Mouse (Mus musculus) forebrain, embryonic 13.5 days (tissue): ENCODE data around the gene Atp5mpl. TPM values are rescaled to one million over a fixed set of nuclear protein-coding genes. Genes with fewer than 3 reads are reported as not detected.
A peak's percentile ranks its signal among the peaks of the same experiment; 100 is the strongest.

ENCODE experiments used
- ATAC-seq: fragments of 200-750 bp; cut with Nextera tagmentation; 2 replicates; pipeline ENCODE4 v1.8.0; 2017
- H3K27ac ChIP-seq: fragments of 300-500 bp; sonication (generic); 2 replicates; pipeline ENCODE4 v1.5.1; 2015; ENCODE audit warnings: inconsistent platforms, mild to moderate bottlenecking, moderate library complexity
- H3K27me3 ChIP-seq: fragments of 300-500 bp; sonication (generic); 2 replicates; pipeline ENCODE4 v1.6.1; 2015; ENCODE audit warnings: mild to moderate bottlenecking, inconsistent platforms
- H3K36me3 ChIP-seq: fragments of 300-500 bp; sonication (generic); 2 replicates; pipeline ENCODE4 v1.6.1; 2015; ENCODE audit warnings: mild to moderate bottlenecking, inconsistent platforms; ENCODE audit not compliant: poor library complexity, severe bottlenecking
- H3K4me1 ChIP-seq: fragments of 300-500 bp; sonication (generic); 2 replicates; pipeline ENCODE4 v1.6.1; 2015; ENCODE audit warnings: inconsistent platforms
- H3K4me2 ChIP-seq: fragments of 300-500 bp; sonication (generic); 2 replicates; pipeline ENCODE4 v1.6.1; 2015; ENCODE audit warnings: inconsistent platforms, mild to moderate bottlenecking, moderate library complexity
- H3K4me3 ChIP-seq: fragments of 300-500 bp; sonication (generic); 2 replicates; pipeline ENCODE4 v1.5.1; 2015; ENCODE audit warnings: mild to moderate bottlenecking, inconsistent platforms
- H3K9ac ChIP-seq: fragments of 300-500 bp; sonication (generic); 2 replicates; pipeline ENCODE4 v1.6.1; 2015; ENCODE audit warnings: mild to moderate bottlenecking, inconsistent platforms
- H3K9me3 ChIP-seq: fragments of 300-500 bp; sonication (generic); replicated peaks from 2 replicates; pipeline ENCODE4 v1.6.1; 2016; ENCODE audit warnings: inconsistent platforms
- WGBS: fragments of 180-500 bp; shearing (Covaris S2); methylation state at CpG from one replicate; pipeline ENCODE4 v1.1.7; 2015; 5-methylcytosine and 5-hydroxymethylcytosine counted together
- polyA plus RNA-seq: library from polyadenylated mRNA; unstranded; fragments of >200 nt; fragmentation: Nextera tagmentation; extraction: Ambion mirVana; gene quantifications from 2 replicates; pipeline ENCODE4 v1.2.1, GENCODE M21; 2015

Gene Atp5mpl
- 677 and 746 TPM in 2 replicates for polyA plus RNA-seq

- WGBS = under 1% methylated on average over 37 of the region's 37 CpGs
- Histone ChIP-seq H3K27ac (no peak within 1 kb of the TSS; the same call in 1 of the 2 replicates), H3K9ac (peak within 1 kb of the TSS; percentile 92), H3K9me3 (no peaks in the 10 kb centered on the region), H3K4me2 (peak within 1 kb of the TSS; percentile 96), H3K27me3 (no peaks in the 10 kb centered on the region), H3K4me3 (peak within 1 kb of the TSS; percentile 78), H3K4me1 (peaks cover 18% of the 10 kb centered on the region), H3K36me3 (peaks cover 16% of the 10 kb centered on the region)
- peak; percentile 94 for ATAC-seq
These were observed at the start of gene Atp5mpl for GRCm38 (mm10) chr12:111966683-111967173. Atp5mpl (minus strand) TSS chr12:111966977.

GRCm38 (mm10) chr12:112016346-112016745 lies 49.6 kb upstream of the Atp5mpl start:
- H3K27me3 ChIP-seq = no peaks in the 10 kb centered on the region
- no peak overlapping the region for H3K4me3 ChIP-seq
- peaks cover 7% of the 10 kb centered on the region for H3K9me3 ChIP-seq
- H3K4me1 ChIP-seq = no peaks in the 10 kb centered on the region; the same call in 1 of the 2 replicates
- WGBS = 81% methylated on average over 4 of the region's 4 CpGs
- no peak for ATAC-seq
- no peak overlapping the region for H3K27ac ChIP-seq
- H3K4me2 ChIP-seq = no peak overlapping the region
- no peak overlapping the region for H3K9ac ChIP-seq
- H3K36me3 ChIP-seq = no peaks in the 10 kb centered on the region

- Histone ChIP-seq H3K36me3 (no peaks in the 10 kb centered on the region), H3K9me3 (no peaks in the 10 kb centered on the region), H3K4me2 (peak overlapping the region; percentile 53), H3K9ac (no peak overlapping the region; the same call in 1 of the 2 replicates), H3K4me3 (peak overlapping the region; percentile 25), H3K27me3 (no peaks in the 10 kb centered on the region), H3K4me1 (no peaks in the 10 kb centered on the region; the same call in 1 of the 2 replicates), H3K27ac (peak overlapping the region; percentile 63)
- 7% methylated on average over 14 of the region's 14 CpGs for WGBS
- peak; percentile 58; the same call in 1 of the 2 replicates for ATAC-seq
These were observed 46.6 kb upstream of the Atp5mpl start for GRCm38 (mm10) chr12:112013271-112013801.

GRCm38 (mm10) chr12:112012511-112013270 lies 45.9 kb upstream of the Atp5mpl start:
- 21% methylated on average over 12 of the region's 12 CpGs for WGBS
- Histone ChIP-seq H3K4me1 (no peaks in the 10 kb centered on the region; the same call in 1 of the 2 replicates), H3K9ac (no peak overlapping the region; the same call in 1 of the 2 replicates), H3K9me3 (no peaks in the 10 kb centered on the region), H3K27me3 (no peaks in the 10 kb centered on the region), H3K36me3 (no peaks in the 10 kb centered on the region), H3K4me2 (peak overlapping the region; percentile 53), H3K4me3 (peak overlapping the region; percentile 25), H3K27ac (peak overlapping the region; percentile 63)
- ATAC-seq = peak; percentile 90

- H3K4me1 ChIP-seq = no peaks in the 10 kb centered on the region
- H3K4me2 ChIP-seq = no peak overlapping the region
- H3K9me3 ChIP-seq = no peaks in the 10 kb centered on the region
- no peak overlapping the region for H3K9ac ChIP-seq
- no peaks in the 10 kb centered on the region for H3K36me3 ChIP-seq
- peak; percentile 50 for ATAC-seq
- no peaks in the 10 kb centered on the region for H3K27me3 ChIP-seq
- WGBS = 22% methylated on average over 8 of the region's 8 CpGs
- no peak overlapping the region for H3K27ac ChIP-seq
- H3K4me3 ChIP-seq = no peak overlapping the region
These were observed 34.4 kb upstream of the Atp5mpl start for GRCm38 (mm10) chr12:112001223-112001622.

GRCm38 (mm10) chr12:111999735-112000134 lies 33.0 kb upstream of the Atp5mpl start:
- 93% methylated on average over 7 of the region's 7 CpGs for WGBS
- no peaks in the 10 kb centered on the region for H3K36me3 ChIP-seq
- H3K4me1 ChIP-seq = no peaks in the 10 kb centered on the region
- no peaks in the 10 kb centered on the region for H3K27me3 ChIP-seq
- H3K9ac ChIP-seq = no peak overlapping the region
- no peaks in the 10 kb centered on the region for H3K9me3 ChIP-seq
- ATAC-seq = no peak
- H3K27ac ChIP-seq = no peak overlapping the region
- H3K4me2 ChIP-seq = no peak overlapping the region
- H3K4me3 ChIP-seq = no peak overlapping the region

GRCm38 (mm10) chr12:111995161-111995560 lies 28.4 kb upstream of the Atp5mpl start:
- Histone ChIP-seq H3K36me3 (no peaks in the 10 kb centered on the region), H3K4me3 (no peak overlapping the region), H3K9me3 (no peaks in the 10 kb centered on the region), H3K27me3 (no peaks in the 10 kb centered on the region), H3K9ac (no peak overlapping the region), H3K27ac (no peak overlapping the region), H3K4me2 (no peak overlapping the region), H3K4me1 (no peaks in the 10 kb centered on the region)
- 100% methylated on average over 2 of the region's 2 CpGs for WGBS
- ATAC-seq = no peak

- WGBS = 87% methylated on average over 5 of the region's 5 CpGs
These were observed 25.8 kb upstream of the Atp5mpl start for GRCm38 (mm10) chr12:111992626-111993025.

GRCm38 (mm10) chr12:111986756-111987155 lies 20.0 kb upstream of the Atp5mpl start:
- no peak for ATAC-seq
- H3K27me3 ChIP-seq = no peaks in the 10 kb centered on the region
- H3K36me3 ChIP-seq = no peaks in the 10 kb centered on the region
- H3K4me2 ChIP-seq = no peak overlapping the region
- H3K9ac ChIP-seq = no peak overlapping the region
- 48% methylated on average over 9 of the region's 9 CpGs for WGBS
- H3K4me1 ChIP-seq = no peaks in the 10 kb centered on the region
- no peaks in the 10 kb centered on the region for H3K9me3 ChIP-seq
- no peak overlapping the region for H3K27ac ChIP-seq
- H3K4me3 ChIP-seq = no peak overlapping the region

More at GRCm38 (mm10) chr12:111992626-111993025, 25.8 kb upstream of the Atp5mpl start:
- no peak for ATAC-seq
- no peaks in the 10 kb centered on the region for H3K9me3 ChIP-seq
- no peak overlapping the region for H3K4me3 ChIP-seq
- H3K27me3 ChIP-seq = no peaks in the 10 kb centered on the region
- H3K9ac ChIP-seq = no peak overlapping the region
- no peak overlapping the region for H3K27ac ChIP-seq
- no peaks in the 10 kb centered on the region for H3K4me1 ChIP-seq
- H3K4me2 ChIP-seq = no peak overlapping the region
- no peaks in the 10 kb centered on the region for H3K36me3 ChIP-seq

- no peak overlapping the region for H3K4me3 ChIP-seq
- no peak overlapping the region for H3K9ac ChIP-seq
- no peaks in the 10 kb centered on the region for H3K27me3 ChIP-seq
- no peaks in the 10 kb centered on the region for H3K4me1 ChIP-seq
- H3K9me3 ChIP-seq = no peaks in the 10 kb centered on the region
- ATAC-seq = no peak
- WGBS = 77% methylated on average over 2 of the region's 2 CpGs
- no peak overlapping the region for H3K27ac ChIP-seq
- H3K36me3 ChIP-seq = no peaks in the 10 kb centered on the region
- H3K4me2 ChIP-seq = no peak overlapping the region
These were observed 16.4 kb upstream of the Atp5mpl start for GRCm38 (mm10) chr12:111983165-111983564.

GRCm38 (mm10) chr12:111981831-111982230 lies 15.1 kb upstream of the Atp5mpl start:
- Histone ChIP-seq H3K4me2 (no peak overlapping the region), H3K4me3 (no peak overlapping the region), H3K9me3 (no peaks in the 10 kb centered on the region), H3K9ac (no peak overlapping the region), H3K4me1 (peaks cover 11% of the 10 kb centered on the region), H3K36me3 (no peaks in the 10 kb centered on the region), H3K27ac (no peak overlapping the region), H3K27me3 (no peaks in the 10 kb centered on the region)
- ATAC-seq = no peak
- 76% methylated on average over 8 of the region's 8 CpGs for WGBS

- ATAC-seq = no peak
- Histone ChIP-seq H3K4me1 (peaks cover 15% of the 10 kb centered on the region), H3K4me2 (no peak within 1 kb of the TSS), H3K4me3 (no peak within 1 kb of the TSS), H3K27me3 (no peaks in the 10 kb centered on the region), H3K9me3 (no peaks in the 10 kb centered on the region), H3K36me3 (no peaks in the 10 kb centered on the region), H3K9ac (no peak within 1 kb of the TSS), H3K27ac (no peak within 1 kb of the TSS)
- 85% methylated on average over 6 of the region's 6 CpGs for WGBS
These were observed 14.2 kb upstream of the Atp5mpl start, which contains the start of gene Rd3l for GRCm38 (mm10) chr12:111980887-111981367. Rd3l (minus strand) TSS chr12:111981317.
